Mouse (Mus musculus): Measurements from ENCODE around the gene Kncn.

The Kncn gene

GRCm38 (mm10) chr4:115884022-115884421, at the start of gene Kncn:
Gene Kncn, plus strand, starts transcription at chr4:115884400.
- no peak for DNase-seq (ENCODE audit: low read depth, low spot score)

GRCm38 (mm10) chr4:115835576-115835975, 48.6 kb upstream of the Kncn start:
- no peak for DNase-seq (ENCODE audit: low read depth, low spot score)

GRCm38 (mm10) chr4:115838196-115838595, 46.0 kb upstream of the Kncn start:
- no peak for DNase-seq (ENCODE audit: low read depth, low spot score)

- peak; percentile 97 for DNase-seq (ENCODE audit: low read depth, low spot score)
Measured at GRCm38 (mm10) chr4:115838696-115839641, 45.2 kb upstream of the Kncn start, which contains the start of gene Mknk1. Gene Mknk1, plus strand, starts transcription at chr4:115839198.

GRCm38 (mm10) chr4:115839956-115840355, 44.2 kb upstream of the Kncn start:
- DNase-seq (ENCODE audit: low read depth, low spot score), result no peak

GRCm38 (mm10) chr4:115840842-115841241, 43.4 kb upstream of the Kncn start:
- no peak for DNase-seq (ENCODE audit: low read depth, low spot score)

- DNase-seq (ENCODE audit: low read depth, low spot score), result no peak
Measured at GRCm38 (mm10) chr4:115846656-115847055, 37.5 kb upstream of the Kncn start.

- DNase-seq (ENCODE audit: low read depth, low spot score), result peak; percentile 86
Measured at GRCm38 (mm10) chr4:115847377-115847776, 36.8 kb upstream of the Kncn start.

- no peak for DNase-seq (ENCODE audit: low read depth, low spot score)
Measured at GRCm38 (mm10) chr4:115848083-115848482, 36.1 kb upstream of the Kncn start.

- no peak for DNase-seq (ENCODE audit: low read depth, low spot score)
Measured at GRCm38 (mm10) chr4:115848990-115849677, 35.1 kb upstream of the Kncn start.

GRCm38 (mm10) chr4:115850111-115850510, 34.1 kb upstream of the Kncn start:
- DNase-seq (ENCODE audit: low read depth, low spot score), result no peak

- DNase-seq (ENCODE audit: low read depth, low spot score), result no peak
Measured at GRCm38 (mm10) chr4:115850631-115851030, 33.6 kb upstream of the Kncn start.

- DNase-seq (ENCODE audit: low read depth, low spot score), result no peak
Measured at GRCm38 (mm10) chr4:115851569-115851968, 32.6 kb upstream of the Kncn start.

- DNase-seq (ENCODE audit: low read depth, low spot score), result no peak
Measured at GRCm38 (mm10) chr4:115855100-115855499, 29.1 kb upstream of the Kncn start.

GRCm38 (mm10) chr4:115855609-115856008, 28.6 kb upstream of the Kncn start:
- DNase-seq (ENCODE audit: low read depth, low spot score), result peak; percentile 61

GRCm38 (mm10) chr4:115856282-115856681, 27.9 kb upstream of the Kncn start:
- no peak for DNase-seq (ENCODE audit: low read depth, low spot score)

- no peak for DNase-seq (ENCODE audit: low read depth, low spot score)
Measured at GRCm38 (mm10) chr4:115857293-115857883, 26.8 kb upstream of the Kncn start.

- DNase-seq (ENCODE audit: low read depth, low spot score), result no peak
Measured at GRCm38 (mm10) chr4:115863352-115863751, 20.8 kb upstream of the Kncn start.

GRCm38 (mm10) chr4:115863880-115864279, 20.3 kb upstream of the Kncn start:
- DNase-seq (ENCODE audit: low read depth, low spot score), result no peak

GRCm38 (mm10) chr4:115869512-115870210, 14.5 kb upstream of the Kncn start:
- peak; percentile 47 for DNase-seq (ENCODE audit: low read depth, low spot score)

GRCm38 (mm10) chr4:115873231-115873630, 11.0 kb upstream of the Kncn start:
- no peak for DNase-seq (ENCODE audit: low read depth, low spot score)

All from brain, adult 2 months (tissue).